Mouse (Mus musculus) bone marrow, adult 2 months (tissue): ENCODE data around the gene Phf14.

ENCODE experiments used
- CTCF ChIP-seq: fragments of 200-500 bp; IDR thresholded peaks from 2 replicates; pipeline ENCODE4 v1.5.1; 2011; ENCODE audit warnings: low read length, control low read depth; ENCODE audit not compliant: control insufficient read depth, insufficient read depth
- POLR2A ChIP-seq: fragments of 200-500 bp; IDR thresholded peaks from 2 replicates; pipeline ENCODE4 v1.6.1; 2011; ENCODE audit warnings: low read depth, mild to moderate bottlenecking, control low read depth, low read length, borderline replicate concordance; ENCODE audit not compliant: control insufficient read depth

DNA sequence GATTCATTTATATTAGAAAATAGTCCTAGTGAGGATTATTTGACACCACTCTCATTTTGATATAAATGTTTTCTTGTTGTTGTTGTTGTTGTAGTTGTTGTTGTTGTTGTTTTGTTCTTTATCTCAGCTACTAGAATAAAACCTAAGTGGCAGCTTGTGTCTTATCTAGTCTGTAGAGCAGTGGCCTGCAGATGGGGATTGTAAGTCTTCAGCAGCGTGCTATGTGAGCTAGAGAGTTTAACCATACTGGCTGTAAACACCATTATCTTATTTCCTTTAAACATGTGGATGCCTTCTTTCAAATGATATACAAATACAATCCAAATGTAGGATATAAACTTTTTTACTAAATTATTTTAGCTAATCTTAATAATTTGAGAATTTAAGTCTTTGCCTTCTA is 98.4 kb downstream of the Phf14 start:
- TF ChIP-seq CTCF (no peak), POLR2A (no peak)
